Mouse (Mus musculus) neural tube, embryonic 15.5 days (tissue): Measurements from ENCODE around the gene Pex7. TPM values are rescaled to one million over a fixed set of nuclear protein-coding genes. Genes with fewer than 3 reads are reported as not detected.
"Not testable (repeated sequence)": the region's sequence is repeated elsewhere in the genome, so short reads cannot be mapped to it uniquely, and the experiment has no call there.

ENCODE experiments used
- ATAC-seq: fragments of 200-750 bp; cut with Nextera tagmentation; 2 replicates; pipeline ENCODE4 v1.8.0; 2017; ENCODE audit warnings: mild to moderate bottlenecking, moderate TSS enrichment, moderate library complexity; ENCODE audit not compliant: low FRiP score
- H3K27ac ChIP-seq: fragments of 300-500 bp; sonication (generic); replicated peaks from 2 replicates; pipeline ENCODE4 v1.5.1; 2015; ENCODE audit warnings: mild to moderate bottlenecking, inconsistent platforms
- H3K27me3 ChIP-seq: fragments of 300-500 bp; sonication (generic); replicated peaks from 2 replicates; pipeline ENCODE4 v1.6.1; 2015; ENCODE audit warnings: inconsistent platforms
- H3K36me3 ChIP-seq: fragments of 300-500 bp; sonication (generic); 2 replicates; pipeline ENCODE4 v1.6.1; 2015; ENCODE audit warnings: inconsistent platforms
- H3K4me1 ChIP-seq: fragments of 300-500 bp; sonication (generic); 2 replicates; pipeline ENCODE4 v1.6.1; 2015; ENCODE audit warnings: inconsistent platforms
- H3K4me2 ChIP-seq: fragments of 300-500 bp; sonication (generic); 2 replicates; pipeline ENCODE4 v1.6.1; 2015; ENCODE audit warnings: inconsistent platforms, mild to moderate bottlenecking, moderate library complexity
- H3K4me3 ChIP-seq: fragments of 300-500 bp; sonication (generic); replicated peaks from 2 replicates; pipeline ENCODE4 v1.5.1; 2015; ENCODE audit warnings: mild to moderate bottlenecking, inconsistent platforms
- H3K9ac ChIP-seq: fragments of 300-500 bp; sonication (generic); replicated peaks from 2 replicates; pipeline ENCODE4 v1.6.1; 2015; ENCODE audit warnings: mild to moderate bottlenecking, inconsistent platforms
- H3K9me3 ChIP-seq: fragments of 300-500 bp; sonication (generic); replicated peaks from 2 replicates; pipeline ENCODE4 v1.6.1; 2016; ENCODE audit warnings: inconsistent platforms
- WGBS: fragments of 180-500 bp; shearing (Covaris S2); methylation state at CpG from one replicate; pipeline ENCODE4 v1.1.7; 2015; ENCODE audit warnings: mixed read lengths; 5-methylcytosine and 5-hydroxymethylcytosine counted together
- polyA plus RNA-seq: library from polyadenylated mRNA; unstranded; fragments of >200 nt; fragmentation: Nextera tagmentation; extraction: Ambion mirVana; gene quantifications from 2 replicates; pipeline ENCODE4 v1.2.1, GENCODE M21; 2015

The Pex7 gene
- polyA plus RNA-seq, 1 experiment from 2014 or later: 34.0 TPM

DNA sequence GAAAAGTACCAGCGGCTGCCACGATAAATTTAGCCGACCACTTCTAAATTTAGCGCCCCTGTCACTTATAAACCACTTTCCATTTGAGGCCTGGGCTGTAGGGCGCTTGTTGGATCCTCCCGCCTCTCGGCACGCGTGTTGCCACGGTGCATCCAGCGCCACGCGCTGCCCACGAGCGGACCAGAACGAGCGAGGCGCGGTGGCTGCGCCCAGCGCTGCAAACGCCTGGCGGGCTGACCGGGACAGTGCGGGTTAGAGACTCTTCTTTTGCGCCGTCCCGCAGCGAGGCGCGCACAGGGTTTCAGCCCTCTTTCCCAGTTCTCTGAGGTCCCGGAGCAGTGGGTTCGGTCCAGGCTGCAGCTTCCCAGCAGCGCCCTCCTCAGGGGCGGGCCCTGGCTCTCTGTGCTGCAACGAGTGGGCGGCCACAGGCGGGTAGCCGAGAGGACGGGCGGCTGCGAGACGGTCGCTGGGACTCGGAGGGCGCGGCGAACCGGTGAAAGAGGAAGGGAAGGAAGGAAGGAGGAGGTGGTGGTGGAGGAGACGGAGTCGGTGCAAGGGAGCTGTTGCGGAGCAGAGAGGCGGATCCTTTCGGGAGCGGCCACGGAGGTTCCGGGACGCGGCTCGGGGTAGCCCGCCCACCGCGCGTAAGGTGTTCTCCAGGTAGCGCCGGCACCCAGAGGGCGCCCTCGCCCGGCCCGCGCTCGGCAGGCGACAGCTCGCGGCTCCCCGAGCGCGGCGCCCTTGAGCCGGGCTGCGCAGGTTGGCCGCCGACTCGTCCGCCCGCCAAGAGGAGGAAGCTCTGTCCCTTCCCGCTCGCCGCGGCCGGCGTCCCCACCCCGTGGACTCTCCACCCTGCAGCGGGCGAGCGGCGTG lies 26.3 kb upstream of the Pex7 start:
- H3K27me3 ChIP-seq: peaks cover 24% of the 10 kb centered on the region
- H3K4me2 ChIP-seq: peak overlapping the region; percentile 98
- WGBS: 0% methylated on average over 74 of the region's 97 CpGs
- H3K36me3 ChIP-seq: no peaks in the 10 kb centered on the region
- no peaks in the 10 kb centered on the region for H3K9me3 ChIP-seq
- peak; percentile 89 for ATAC-seq
- peak overlapping the region; percentile 84 for H3K27ac ChIP-seq
- peak overlapping the region; percentile 78 for H3K4me3 ChIP-seq
- peak overlapping the region; percentile 75 for H3K9ac ChIP-seq
- peaks cover 23% of the 10 kb centered on the region for H3K4me1 ChIP-seq

DNA sequence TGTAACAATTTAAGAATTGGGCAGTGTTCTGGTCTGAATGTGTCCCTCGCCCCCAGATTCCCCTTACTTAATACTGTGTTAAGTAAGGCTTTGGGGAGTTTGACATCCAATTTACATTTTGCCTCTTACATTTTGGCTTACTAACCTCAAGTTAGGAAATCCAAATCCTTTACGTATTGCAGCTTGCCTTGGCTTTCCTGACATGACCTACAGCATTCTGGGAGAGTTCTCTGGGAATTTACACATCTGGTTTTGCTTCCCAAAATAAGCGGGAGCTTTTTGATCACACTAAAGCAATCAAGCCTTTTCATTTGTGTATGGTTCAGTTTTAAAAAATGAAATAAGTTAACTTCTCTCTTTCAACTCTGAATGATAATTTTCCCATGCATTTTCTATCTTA lies 25.5 kb upstream of the Pex7 start:
- Histone ChIP-seq H3K27ac (no peak overlapping the region), H3K4me2 (peak overlapping the region; percentile 98), H3K4me3 (0 out of 2 replicates have a peak overlapping the region, but pooled peaks have one; percentile 78), H3K36me3 (no peaks in the 10 kb centered on the region), H3K27me3 (peaks cover 24% of the 10 kb centered on the region), H3K9me3 (no peaks in the 10 kb centered on the region), H3K9ac (no peak overlapping the region), H3K4me1 (peaks cover 23% of the 10 kb centered on the region)
- ATAC-seq: no peak
- WGBS: 42% methylated on average over 3 of the region's 3 CpGs

- WGBS: 79% methylated on average over 1 of the region's 1 CpGs
- H3K9ac ChIP-seq: no peak overlapping the region
- no peaks in the 10 kb centered on the region for H3K9me3 ChIP-seq
- ATAC-seq: no peak
- H3K27ac ChIP-seq: no peak overlapping the region
- H3K27me3 ChIP-seq: peaks cover 13% of the 10 kb centered on the region
- H3K36me3 ChIP-seq: no peaks in the 10 kb centered on the region
- no peak overlapping the region for H3K4me2 ChIP-seq
- no peak overlapping the region for H3K4me3 ChIP-seq
- peaks cover 4% of the 10 kb centered on the region for H3K4me1 ChIP-seq
Observed at GRCm38 (mm10) chr10:19928205-19928604, 20.7 kb upstream of the Pex7 start.

GRCm38 (mm10) chr10:19926391-19926897 lies 19.0 kb upstream of the Pex7 start:
- 87% methylated on average over 4 of the region's 4 CpGs for WGBS
- not testable (repeated sequence) for H3K27ac ChIP-seq, H3K36me3 ChIP-seq, H3K4me3 ChIP-seq, H3K4me1 ChIP-seq, ATAC-seq, H3K4me2 ChIP-seq, H3K27me3 ChIP-seq, H3K9me3 ChIP-seq, H3K9ac ChIP-seq

- no peaks in the 10 kb centered on the region for H3K27me3 ChIP-seq
Observed at GRCm38 (mm10) chr10:19924256-19924655, 16.8 kb upstream of the Pex7 start.

DNA sequence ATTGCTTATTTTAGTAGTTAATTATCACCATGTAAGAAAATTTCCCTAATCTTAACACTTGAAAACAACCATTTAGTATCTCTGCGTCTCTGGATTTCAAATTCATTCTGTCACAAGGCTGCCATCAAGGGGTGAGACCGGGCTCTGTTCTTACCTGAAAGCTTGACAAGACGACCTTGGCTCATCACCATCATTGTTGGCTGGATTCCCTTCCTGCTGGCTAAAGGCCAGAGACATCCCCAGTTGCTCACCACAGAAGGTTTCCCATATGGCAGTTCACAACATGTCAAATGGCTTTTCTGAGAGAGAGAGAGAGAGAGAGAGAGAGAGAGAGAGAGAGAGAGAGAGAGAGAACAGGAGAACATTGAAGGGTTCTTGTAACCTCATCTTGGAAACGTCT lies 14.9 kb upstream of the Pex7 start:
- Histone ChIP-seq H3K27ac (no peak overlapping the region), H3K36me3 (no peaks in the 10 kb centered on the region), H3K9me3 (no peaks in the 10 kb centered on the region), H3K4me3 (no peak overlapping the region), H3K27me3 (no peaks in the 10 kb centered on the region), H3K4me2 (no peak overlapping the region), H3K4me1 (no peaks in the 10 kb centered on the region), H3K9ac (no peak overlapping the region)
- no peak for ATAC-seq
- WGBS: 55% methylated on average over 4 of the region's 4 CpGs

More at GRCm38 (mm10) chr10:19924256-19924655, 16.8 kb upstream of the Pex7 start:
- no peak overlapping the region for H3K4me2 ChIP-seq
- ATAC-seq: no peak
- no peaks in the 10 kb centered on the region for H3K36me3 ChIP-seq
- H3K9ac ChIP-seq: no peak overlapping the region
- 79% methylated on average over 2 of the region's 2 CpGs for WGBS
- no peaks in the 10 kb centered on the region for H3K4me1 ChIP-seq
- H3K4me3 ChIP-seq: no peak overlapping the region
- H3K27ac ChIP-seq: no peak overlapping the region
- no peaks in the 10 kb centered on the region for H3K9me3 ChIP-seq

DNA sequence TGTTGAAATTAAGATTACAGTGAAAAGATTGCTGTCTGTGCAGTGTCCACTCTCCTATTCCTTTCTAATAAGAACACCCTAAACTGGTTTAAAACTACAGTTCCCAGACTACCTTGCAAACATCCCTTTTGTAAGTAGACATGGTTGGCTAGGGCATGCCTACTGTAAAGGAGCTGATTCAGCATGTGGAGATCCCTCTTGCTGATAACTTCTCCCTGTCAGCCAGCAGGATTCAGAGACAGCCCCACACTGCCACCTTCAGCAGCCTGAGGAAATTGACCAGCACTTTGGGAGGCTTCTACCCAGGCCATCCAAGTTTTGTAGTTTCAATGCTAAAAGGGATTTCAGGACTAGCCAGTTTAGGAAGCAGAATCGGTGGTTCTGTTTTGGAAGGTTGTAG lies 7.8 kb upstream of the Pex7 start:
- H3K4me3 ChIP-seq: no peak overlapping the region
- H3K9me3 ChIP-seq: no peaks in the 10 kb centered on the region
- no peak overlapping the region for H3K4me2 ChIP-seq
- peak; percentile 87 for ATAC-seq
- H3K27ac ChIP-seq: no peak overlapping the region
- H3K36me3 ChIP-seq: no peaks in the 10 kb centered on the region
- WGBS: 65% methylated on average over 1 of the region's 1 CpGs
- H3K4me1 ChIP-seq: no peaks in the 10 kb centered on the region
- no peaks in the 10 kb centered on the region for H3K27me3 ChIP-seq
- no peak overlapping the region for H3K9ac ChIP-seq

- H3K9me3 ChIP-seq: no peaks in the 10 kb centered on the region
- H3K4me2 ChIP-seq: no peak overlapping the region
- WGBS: 87% methylated on average over 4 of the region's 4 CpGs
- H3K36me3 ChIP-seq: no peaks in the 10 kb centered on the region
- no peak for ATAC-seq
- H3K4me1 ChIP-seq: no peaks in the 10 kb centered on the region
- no peak overlapping the region for H3K4me3 ChIP-seq
- no peaks in the 10 kb centered on the region for H3K27me3 ChIP-seq
- H3K27ac ChIP-seq: no peak overlapping the region
- no peak overlapping the region for H3K9ac ChIP-seq
Observed at GRCm38 (mm10) chr10:19913806-19914205, 6.3 kb upstream of the Pex7 start.

- Histone ChIP-seq H3K9me3 (no peaks in the 10 kb centered on the region), H3K4me1 (0 out of 2 replicates have a peak, but pooled peaks cover 4% of the 10 kb centered on the region), H3K9ac (no peak overlapping the region), H3K4me3 (no peak overlapping the region), H3K36me3 (no peaks in the 10 kb centered on the region), H3K27me3 (no peaks in the 10 kb centered on the region), H3K27ac (no peak overlapping the region), H3K4me2 (no peak overlapping the region)
- ATAC-seq: no peak
- 46% methylated on average over 1 of the region's 1 CpGs for WGBS
Observed at GRCm38 (mm10) chr10:19911583-19911982, 4.1 kb upstream of the Pex7 start.

DNA sequence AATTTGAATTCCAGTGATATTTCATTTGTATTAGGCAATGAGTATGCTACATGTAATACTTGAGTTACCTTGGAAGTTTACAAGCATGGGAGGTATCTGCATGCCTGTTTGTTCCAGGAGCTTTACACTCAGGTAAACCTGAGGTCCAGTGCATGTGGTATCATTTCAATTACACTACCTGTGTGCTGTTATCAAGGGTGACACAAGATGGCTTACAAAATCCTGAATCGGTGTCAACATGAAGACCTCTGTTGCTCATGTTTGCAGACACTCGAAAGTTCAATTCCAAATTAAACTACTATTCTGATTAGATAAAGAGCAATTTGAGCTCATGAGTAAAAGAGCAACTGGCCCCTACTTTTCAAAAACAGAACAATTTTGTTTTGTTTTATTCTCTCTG lies 3.0 kb upstream of the Pex7 start:
- Histone ChIP-seq H3K4me1 (0 out of 2 replicates have a peak, but pooled peaks cover 4% of the 10 kb centered on the region), H3K4me2 (no peak overlapping the region)

DNA sequence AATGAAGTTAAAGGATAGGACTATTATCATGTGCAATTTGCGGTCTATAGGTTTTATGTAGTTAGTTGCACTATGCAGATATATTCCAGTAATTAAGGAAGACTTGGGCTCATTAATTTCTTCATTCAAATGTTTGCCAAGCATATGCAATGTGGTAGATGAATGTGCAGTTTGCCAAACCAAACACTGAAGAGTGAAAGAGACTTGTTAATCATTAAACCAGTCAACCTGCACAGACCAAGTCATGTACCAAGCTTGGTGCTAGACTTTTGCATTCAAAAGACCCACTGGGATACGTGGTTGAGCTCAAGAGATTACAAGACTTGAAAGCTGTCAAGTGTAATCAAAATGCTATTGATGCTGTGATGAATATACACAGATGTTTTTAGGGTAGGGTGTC lies 587 bp upstream of the Pex7 start:
- H3K9ac ChIP-seq: no peak overlapping the region
- H3K9me3 ChIP-seq: no peaks in the 10 kb centered on the region
- no peak overlapping the region for H3K27ac ChIP-seq
- peak overlapping the region; percentile 47; the same call in 1 of the 2 replicates for H3K4me2 ChIP-seq
- ATAC-seq: no peak
- 0 out of 2 replicates have a peak, but pooled peaks cover 4% of the 10 kb centered on the region for H3K4me1 ChIP-seq
- no peak overlapping the region for H3K4me3 ChIP-seq
- 71% methylated on average over 2 of the region's 2 CpGs for WGBS
- no peaks in the 10 kb centered on the region for H3K36me3 ChIP-seq
- no peaks in the 10 kb centered on the region for H3K27me3 ChIP-seq

More for the DNA sequence above, 3.0 kb upstream of the Pex7 start:
- Histone ChIP-seq H3K9ac (no peak overlapping the region), H3K27ac (no peak overlapping the region), H3K27me3 (no peaks in the 10 kb centered on the region), H3K36me3 (no peaks in the 10 kb centered on the region), H3K9me3 (no peaks in the 10 kb centered on the region), H3K4me3 (no peak overlapping the region)
- 95% methylated on average over 2 of the region's 2 CpGs for WGBS
- ATAC-seq: no peak
